Mouse (Mus musculus) large intestine, adult 2 months (tissue): ENCODE data around the gene Ssh2. TPM values are rescaled to one million over a fixed set of nuclear protein-coding genes. Genes with fewer than 3 reads are reported as not detected.
"Not testable (repeated sequence)": the region's sequence is repeated elsewhere in the genome, so short reads cannot be mapped to it uniquely, and the experiment has no call there.

Source experiments
- DNase-seq: peaks from one replicate; pipeline ENCODE4 v3.0.0-alpha.2; 2012; ENCODE audit warnings: low read depth, low spot score
- WGBS: fragments of 180-500 bp; shearing (Covaris S2); methylation state at CpG from one replicate; pipeline ENCODE4 v1.1.7; 2018; 5-methylcytosine and 5-hydroxymethylcytosine counted together
- polyA plus RNA-seq: library from polyadenylated mRNA; depleted of rRNA; stranded (reverse); fragments of >200 nt; gene quantifications from 2 replicates; pipeline ENCODE4 v1.2.3, GENCODE M21; 2012

Ssh2 gene
- polyA plus RNA-seq, 1 experiment, result 5.8 TPM

DNA sequence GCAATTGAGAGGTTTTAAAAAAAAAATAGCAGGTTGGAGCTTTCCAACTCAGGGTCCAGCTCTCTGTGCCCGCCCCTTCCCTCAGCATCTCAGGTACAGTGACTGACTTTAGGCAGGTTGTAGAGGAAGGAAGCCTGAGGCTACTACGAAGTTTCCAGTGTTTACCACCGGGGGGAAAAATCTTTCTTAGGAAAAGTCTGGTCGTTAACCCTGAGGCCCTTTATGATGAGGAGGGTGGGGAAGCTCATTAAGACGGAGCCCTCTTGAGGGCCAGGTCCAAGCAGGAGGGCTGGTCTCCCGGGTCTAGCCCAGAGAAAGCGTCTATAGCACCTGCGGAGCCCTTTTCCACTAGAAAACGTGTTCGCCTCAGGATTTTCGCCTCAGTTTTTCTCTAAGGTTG lies 604 bp upstream of the Ssh2 start:
- 1% methylated on average over 11 of the region's 11 CpGs for WGBS
- no peak for DNase-seq

GRCm38 (mm10) chr11:77216761-77217130 lies 659 bp downstream of the Ssh2 start:
- DNase-seq, result no peak
- WGBS, result under 1% methylated on average over 11 of the region's 11 CpGs

GRCm38 (mm10) chr11:77230765-77231164 lies 14.7 kb downstream of the Ssh2 start:
- WGBS, result 60% methylated on average over 2 of the region's 2 CpGs
- DNase-seq, result no peak

DNA sequence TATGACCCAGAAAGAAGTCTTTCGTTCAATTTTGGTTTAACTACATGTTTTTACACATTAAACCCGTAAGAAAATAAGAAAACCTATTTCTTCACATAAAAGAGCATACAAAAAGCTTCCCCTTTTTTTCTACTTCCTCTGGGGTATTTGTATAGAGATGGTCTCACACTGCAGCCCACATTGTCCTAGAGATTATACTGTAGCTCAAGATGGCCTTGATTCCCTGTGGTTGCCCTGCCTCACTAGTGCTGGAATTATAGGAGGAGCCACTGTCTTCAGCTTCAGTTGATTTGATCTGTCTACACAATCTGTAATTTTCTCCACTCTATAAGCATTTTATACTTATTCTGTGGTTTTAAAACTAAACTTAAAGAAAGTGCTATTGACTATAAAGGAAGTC lies 15.4 kb downstream of the Ssh2 start:
- no peak for DNase-seq
- 93% methylated on average over 2 of the region's 2 CpGs for WGBS

- DNase-seq, result no peak
- 98% methylated on average over 1 of the region's 1 CpGs for WGBS
Observed at GRCm38 (mm10) chr11:77235267-77235666, 19.2 kb downstream of the Ssh2 start.

- no peak for DNase-seq
- 67% methylated on average over 1 of the region's 1 CpGs for WGBS
Observed at GRCm38 (mm10) chr11:77239658-77240345, 23.7 kb downstream of the Ssh2 start.

DNA sequence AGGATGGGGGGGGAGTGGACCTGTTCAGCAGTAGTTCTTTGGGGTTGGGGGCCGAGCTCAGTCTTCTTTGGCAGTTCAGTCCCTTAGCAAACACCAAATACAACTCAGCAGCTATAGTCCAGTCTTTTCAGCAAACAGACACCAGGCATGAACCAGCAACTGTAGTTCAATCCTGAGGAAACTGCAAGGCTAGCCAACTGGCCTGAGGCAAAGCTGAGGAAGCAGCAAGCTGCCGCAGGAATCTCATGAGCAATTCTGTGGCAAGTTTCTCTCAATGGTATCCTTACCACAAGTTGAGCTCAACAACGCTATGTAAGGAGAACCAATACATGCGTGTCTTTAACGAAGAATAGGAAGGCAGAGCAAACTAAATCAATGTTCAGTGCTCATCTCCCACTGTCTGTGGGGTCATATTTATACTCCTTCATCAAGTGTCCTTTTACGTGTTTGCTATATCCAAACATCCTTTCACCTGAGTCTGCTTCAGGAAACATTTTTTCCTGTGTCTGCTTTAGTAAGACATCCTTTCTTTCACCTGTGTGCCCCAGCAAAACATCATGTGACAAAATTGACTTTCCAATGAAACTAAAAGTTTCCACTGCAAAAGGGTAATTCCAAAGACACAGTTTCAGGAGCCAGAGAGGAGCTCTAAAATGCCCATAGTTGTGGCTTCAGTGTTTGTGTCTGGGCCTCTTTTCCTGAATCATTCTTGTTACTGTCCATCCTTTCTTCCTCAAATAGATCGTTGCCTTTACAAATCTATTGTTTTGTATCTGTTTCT lies 24.6 kb downstream of the Ssh2 start:
- 88% methylated on average over 7 of the region's 7 CpGs for WGBS
- DNase-seq, result no peak

GRCm38 (mm10) chr11:77242912-77243311 lies 26.8 kb downstream of the Ssh2 start:
- DNase-seq, result no peak
- 70% methylated on average over 2 of the region's 2 CpGs for WGBS

DNA sequence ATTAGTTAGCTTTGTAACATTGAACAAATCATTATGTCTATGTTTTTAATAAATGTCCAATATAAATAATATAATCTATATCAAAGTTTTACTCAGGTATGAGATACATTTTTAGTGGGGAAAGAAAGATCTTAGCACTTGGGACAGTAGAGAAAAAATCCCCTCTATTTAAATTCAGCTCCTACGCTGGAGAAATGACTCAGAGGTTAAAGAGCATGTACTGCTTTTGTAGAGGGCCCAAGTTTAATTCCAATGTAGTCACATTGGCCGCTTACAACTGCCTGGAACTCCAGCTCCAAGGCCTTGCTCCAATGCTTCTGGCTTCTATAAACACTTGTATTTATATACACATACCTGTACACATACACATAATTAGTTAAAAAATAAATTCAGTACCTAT lies 36.7 kb downstream of the Ssh2 start:
- DNase-seq, result no peak
- WGBS, result 59% methylated on average over 2 of the region's 2 CpGs

DNA sequence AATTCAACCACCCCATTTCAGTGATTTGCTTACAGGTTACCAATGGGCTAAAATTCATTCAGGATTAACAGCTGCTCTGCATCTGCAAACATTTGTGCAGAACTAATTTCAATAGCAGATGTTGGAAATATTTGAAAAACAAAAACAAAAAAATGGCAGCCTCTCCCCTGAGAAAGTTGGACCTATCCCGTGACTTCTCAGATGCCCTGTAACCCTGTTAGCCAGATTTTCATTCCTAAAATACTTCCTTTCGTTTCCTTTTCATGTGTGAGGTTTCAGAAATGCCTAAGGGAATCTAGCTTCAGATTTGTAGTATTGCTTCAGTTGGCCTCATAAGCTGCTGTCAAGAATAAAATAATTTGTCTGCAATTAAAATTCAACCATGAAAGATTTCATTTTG lies 43.4 kb downstream of the Ssh2 start:
- DNase-seq, result no peak
- WGBS, result 69% methylated on average over 2 of the region's 2 CpGs

DNA sequence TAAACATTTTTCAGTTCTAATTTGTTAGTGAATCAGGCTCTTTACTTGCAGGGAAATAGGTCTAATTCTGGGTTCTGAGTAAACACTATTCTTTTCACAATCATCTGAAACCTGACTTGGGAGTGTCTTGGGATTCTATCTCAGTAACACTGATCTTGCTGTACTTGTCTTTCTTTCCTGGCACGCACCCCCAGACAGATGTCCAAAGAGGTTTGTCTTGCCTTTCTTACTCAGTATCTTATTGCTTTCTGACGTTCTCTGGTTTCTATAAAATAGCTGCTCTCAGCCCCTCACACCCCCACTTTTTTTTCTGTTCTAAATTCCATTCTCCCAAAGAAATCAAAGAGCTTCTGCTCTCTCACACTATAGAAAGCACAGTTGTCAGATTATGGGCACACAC lies 51.3 kb downstream of the Ssh2 start:
- DNase-seq, result no peak
- WGBS, result 75% methylated on average over 2 of the region's 2 CpGs

- DNase-seq, result no peak
- WGBS, result 72% methylated on average over 2 of the region's 2 CpGs
Observed at GRCm38 (mm10) chr11:77276000-77276399, 59.9 kb downstream of the Ssh2 start.

DNA sequence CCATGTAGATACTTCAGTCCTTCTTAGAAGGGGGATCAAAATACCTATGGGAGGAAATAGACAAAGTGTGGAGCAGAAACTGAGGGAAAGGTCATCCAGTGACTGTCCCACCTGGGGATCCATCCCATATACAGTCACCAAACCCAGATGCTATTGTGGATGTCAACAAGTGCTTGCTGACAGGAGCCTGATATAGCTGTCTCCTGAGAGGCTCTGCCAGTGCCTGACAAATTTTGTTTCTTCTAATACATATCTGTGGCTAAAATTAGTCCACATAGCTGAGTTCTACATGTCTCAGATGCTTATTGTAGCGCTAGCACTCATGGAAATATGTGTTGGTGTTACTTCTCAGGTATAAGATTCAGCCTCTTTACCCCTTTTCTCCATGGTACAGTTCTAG lies 62.5 kb downstream of the Ssh2 start:
- DNase-seq, result not testable (repeated sequence)
- 100% methylated on average over 1 of the region's 1 CpGs for WGBS

DNA sequence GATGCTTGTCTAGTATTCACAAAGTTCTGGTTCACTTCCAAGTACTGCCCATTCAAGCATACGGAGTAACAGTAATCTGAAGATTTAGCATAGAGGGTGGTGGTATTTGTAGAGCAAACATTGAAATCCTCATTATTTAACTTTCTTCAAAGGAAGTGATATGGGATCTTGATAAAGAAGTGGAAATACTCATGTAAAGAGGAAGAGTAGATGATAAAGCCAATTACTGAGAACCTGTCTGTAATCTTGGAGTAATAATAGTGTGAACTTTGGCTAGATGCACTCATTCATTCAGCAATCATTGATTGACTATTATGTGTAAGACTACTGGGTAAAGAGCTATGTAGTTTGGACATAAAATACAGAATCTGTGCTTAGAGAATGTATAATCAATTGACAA lies 64.1 kb downstream of the Ssh2 start:
- WGBS, result 33% methylated on average over 1 of the region's 1 CpGs
- no peak for DNase-seq

DNA sequence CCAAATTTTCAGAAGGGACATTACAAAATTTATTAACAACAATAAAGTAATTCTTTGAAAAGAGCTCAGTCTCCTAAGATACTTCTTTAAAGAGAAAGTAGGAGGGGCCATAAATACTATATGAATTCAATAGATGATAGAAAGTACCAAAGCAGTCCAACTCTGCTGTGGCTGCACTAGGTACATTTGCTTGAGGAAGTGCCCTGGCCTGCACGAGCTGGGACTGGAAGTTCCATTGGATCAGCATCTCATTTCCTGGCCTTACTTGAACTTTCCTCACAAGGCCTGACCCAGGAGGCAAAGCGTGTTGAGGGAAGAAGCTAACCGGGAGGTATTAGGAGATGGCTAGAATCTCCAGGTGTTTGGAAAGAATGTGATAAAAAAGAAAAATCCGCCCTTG lies 75.4 kb downstream of the Ssh2 start:
- 77% methylated on average over 4 of the region's 4 CpGs for WGBS

GRCm38 (mm10) chr11:77293673-77294072 lies 77.6 kb downstream of the Ssh2 start:
- not testable (repeated sequence) for DNase-seq
- WGBS, result 95% methylated on average over 11 of the region's 11 CpGs

More for the DNA sequence above, 75.4 kb downstream of the Ssh2 start:
- DNase-seq, result no peak

- DNase-seq, result no peak
- WGBS, result 92% methylated on average over 1 of the region's 1 CpGs
Observed at GRCm38 (mm10) chr11:77297246-77297645, 81.2 kb downstream of the Ssh2 start.

DNA sequence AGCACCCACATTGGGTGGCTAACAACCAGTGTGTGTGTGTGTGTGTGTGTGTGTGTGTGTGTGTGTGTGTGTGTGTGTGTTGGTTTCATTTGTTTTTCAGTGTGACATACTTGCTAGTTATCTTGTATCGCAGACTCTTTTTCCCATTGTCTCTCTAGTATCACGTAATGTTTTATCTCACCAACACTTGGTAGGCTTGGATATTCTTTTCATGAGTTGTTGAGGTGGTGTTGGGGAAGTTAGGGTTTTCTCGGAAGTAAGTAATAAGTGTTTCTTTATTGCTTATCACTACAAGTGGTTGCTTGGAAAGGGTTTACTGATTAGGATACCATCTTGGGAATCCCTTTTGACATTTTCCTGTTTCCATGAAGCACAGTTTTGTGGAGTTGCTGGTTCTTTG lies 91.1 kb downstream of the Ssh2 start:
- DNase-seq, result no peak
- WGBS, result 95% methylated on average over 3 of the region's 3 CpGs

DNA sequence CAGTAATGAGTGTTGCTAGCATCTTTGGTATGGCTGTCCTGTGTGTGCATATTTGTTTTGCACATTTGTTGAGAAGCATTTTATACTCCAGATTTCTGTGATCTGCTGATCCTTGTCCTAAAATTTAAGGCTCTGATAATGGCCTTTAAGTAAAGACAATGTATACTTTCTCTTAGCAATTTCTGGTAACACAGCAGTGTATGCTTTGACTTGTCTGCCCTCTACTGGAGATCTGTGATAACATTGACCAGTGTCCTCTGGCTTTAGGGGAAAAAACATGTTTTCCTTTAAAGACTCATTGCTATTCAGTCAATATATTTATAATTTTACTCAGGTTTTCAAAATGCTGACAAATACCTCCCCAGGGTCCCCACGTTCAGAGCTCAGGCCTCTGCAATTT lies 92.4 kb downstream of the Ssh2 start:
- WGBS, result 15% methylated on average over 1 of the region's 1 CpGs
- DNase-seq, result peak; percentile 45

DNA sequence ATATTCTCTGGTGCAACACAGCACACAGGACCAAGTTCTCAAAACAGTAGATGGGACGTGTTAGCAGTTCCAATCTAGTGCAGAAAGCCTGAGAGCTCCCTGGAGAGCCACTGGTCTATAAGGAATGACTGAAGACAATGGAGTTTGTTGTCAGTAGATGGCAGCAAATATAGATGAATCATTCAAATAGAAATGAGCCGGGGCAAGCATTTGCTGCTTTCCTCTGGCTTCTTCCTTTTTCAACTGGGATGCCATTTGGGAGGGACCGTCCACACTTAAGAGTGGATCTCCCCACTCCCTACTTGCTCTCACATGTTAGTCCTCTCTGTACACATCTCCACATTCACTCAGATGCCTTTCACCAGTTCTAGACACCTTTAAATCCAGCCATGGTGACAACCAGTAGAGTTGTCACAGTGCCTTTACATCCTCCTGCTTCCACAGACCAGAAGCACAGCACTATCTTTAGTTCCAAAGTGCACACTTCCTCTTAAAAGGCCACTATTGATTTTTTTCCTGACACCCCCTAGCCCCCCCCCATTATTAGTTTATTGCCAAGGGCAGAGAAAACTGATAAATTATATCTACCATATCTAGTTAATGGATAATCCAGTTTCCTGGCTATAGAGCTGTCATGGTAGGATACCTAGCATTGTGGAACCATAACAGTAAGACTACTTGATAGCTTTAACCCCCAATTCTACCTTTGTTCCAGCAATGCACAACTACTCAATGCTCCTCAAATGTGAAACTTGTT lies 101.8 kb downstream of the Ssh2 start:
- WGBS, result 29% methylated on average over 3 of the region's 3 CpGs
- DNase-seq, result peak; percentile 31
